Mouse (Mus musculus) layer of hippocampus, postnatal 14 days (tissue): ENCODE measurements at regions not wholly inside any gene's neighbourhood (a gene's known extent, or its start where the extent isn't known, plus 50 kb on each side); places are given as distances from the start of the nearest gene placed in this dataset.

Source experiments
- DNase-seq, 2 experiments: peaks; one replicate each; pipeline ENCODE4 v3.0.0; 2021 to 2022; ENCODE audit warnings: low spot score in 2 of 2, mixed read lengths in 1 of 2

- peak in 1 of 2 experiments; percentile 44 for DNase-seq
Measured at GRCm38 (mm10) chr15:15329796-15330195, 1398.8 kb upstream of the Cdh9 start.

DNA sequence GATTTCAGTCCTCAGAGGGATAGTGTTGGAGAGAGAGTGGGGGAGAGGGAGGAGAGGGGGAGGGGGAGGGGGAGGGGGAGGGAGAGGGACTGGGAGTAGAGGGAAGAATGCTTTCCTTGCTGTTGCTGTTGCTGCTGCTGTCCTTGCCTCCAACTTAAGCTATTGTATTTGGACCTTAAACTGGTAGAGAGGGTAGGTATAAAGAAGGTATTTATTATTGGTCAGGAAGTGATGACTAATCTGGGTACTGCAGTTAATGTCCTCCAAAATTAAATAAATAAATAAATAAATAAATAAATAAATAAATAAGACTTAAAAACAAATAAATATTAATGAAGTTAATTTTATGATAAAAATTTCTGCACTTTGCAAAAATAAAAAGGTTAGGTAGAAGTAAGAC is 1396.6 kb upstream of the Cdh9 start:
- no peak for DNase-seq

- no peak for DNase-seq
Measured at GRCm38 (mm10) chr15:15361841-15362240, 1366.7 kb upstream of the Cdh9 start.

DNA sequence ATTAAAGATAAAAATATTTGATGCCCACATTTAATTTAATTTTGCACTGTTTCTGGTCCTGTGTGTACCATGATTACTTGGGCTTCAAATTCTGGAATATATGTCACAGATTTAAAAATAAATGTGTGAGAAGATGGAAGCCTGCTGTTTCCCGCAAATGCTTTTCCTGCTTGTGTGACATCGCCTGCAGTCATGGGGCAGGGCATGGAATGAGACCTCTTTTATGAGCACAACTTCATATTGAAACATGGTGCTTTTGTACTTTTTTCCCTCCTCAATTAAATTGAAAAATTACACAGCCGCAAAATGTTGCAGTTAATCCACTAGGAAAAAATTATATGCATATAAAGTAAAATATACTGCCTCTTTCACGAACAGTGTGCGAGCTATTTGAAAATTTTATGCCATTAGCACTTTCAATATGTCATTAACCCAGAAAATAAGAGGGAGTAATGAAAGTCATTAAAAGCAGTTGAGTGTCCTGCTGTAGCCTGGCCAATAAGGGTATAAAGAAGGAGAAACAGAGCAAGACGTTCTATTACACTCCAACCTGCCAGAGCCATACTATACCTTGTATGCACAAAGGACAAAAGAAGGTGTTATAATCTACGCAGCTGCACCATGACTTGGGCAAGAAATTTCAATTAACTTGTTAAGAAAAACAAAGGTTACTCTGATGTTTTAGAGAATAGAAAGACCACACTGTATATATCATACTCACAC is 1336.1 kb upstream of the Cdh9 start:
- no peak for DNase-seq
